Mouse (Mus musculus) adrenal gland, adult 18-20 months (tissue): Measurements from ENCODE around the gene Gm10775. TPM values are rescaled to one million over a fixed set of nuclear protein-coding genes. Genes with fewer than 3 reads are reported as not detected.

Source experiments
- DNase-seq, 2 experiments: peaks; one replicate each; pipeline ENCODE4 v3.0.0; 2021 to 2022; ENCODE audit warnings: low spot score in 2 of 2
- long read RNA-seq, 2 experiments: library from polyadenylated mRNA; stranded (forward); transcript quantifications; one replicate each; pipeline ENCODE4 v2.0.0; 2021
- total RNA-seq, 2 experiments: library from RNA; stranded (reverse); gene quantifications; 1 replicate in 1 of 2; 2 replicates in 1 of 2; pipeline ENCODE4 v1.2.3; 2021

Gene Gm10775
- not detected for total RNA-seq
- long read RNA-seq, experiment 1 = 0 reads
- long read RNA-seq, experiment 2 = 0 reads

DNA sequence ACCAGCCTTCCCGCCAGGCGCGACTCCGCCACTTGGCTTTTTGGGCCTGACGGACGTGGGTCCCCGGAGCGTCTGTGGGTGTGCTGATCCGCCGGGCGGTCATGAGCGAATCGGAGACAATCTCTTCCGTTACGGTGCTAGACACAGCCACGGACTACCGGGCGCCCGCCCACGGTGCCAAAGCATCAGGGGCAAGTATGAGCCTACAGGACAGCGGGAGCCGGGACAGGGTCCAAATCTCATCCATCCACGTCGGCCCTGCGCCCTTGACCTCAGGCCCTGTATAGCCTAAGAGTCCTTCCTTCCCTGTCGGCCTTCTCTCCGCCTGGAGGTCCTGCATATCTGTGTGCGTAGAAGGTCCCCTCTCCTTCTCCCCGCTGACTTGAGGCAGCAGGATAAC is at the start of gene Gm10775:
Gm10775 (plus strand) TSS at position 301 of the 400 bp plus-strand sequence.
- DNase-seq = no peak

DNA sequence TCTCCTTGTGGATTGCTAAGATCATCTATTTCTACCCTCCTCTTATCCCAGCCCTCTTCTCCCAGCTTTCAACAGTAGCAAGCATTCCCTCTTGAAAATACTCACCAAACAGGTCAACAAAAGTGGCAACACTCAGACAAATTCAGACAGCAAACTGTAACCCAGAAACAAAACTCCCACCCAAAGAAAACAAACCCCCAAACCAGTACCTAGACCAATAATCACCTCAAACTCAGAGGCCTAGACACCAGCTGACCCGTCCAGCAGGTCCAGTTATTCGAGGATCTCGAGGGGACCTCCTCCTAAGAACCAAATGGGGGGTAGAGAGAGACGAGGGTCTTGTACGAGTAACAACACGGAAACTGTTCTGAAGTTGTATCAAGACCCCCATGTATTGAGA is 33.4 kb upstream of the Gm10775 start:
- DNase-seq = no peak

- no peak for DNase-seq
These were observed 32.7 kb upstream of the Gm10775 start for GRCm38 (mm10) chr13:65226657-65227056.

DNA sequence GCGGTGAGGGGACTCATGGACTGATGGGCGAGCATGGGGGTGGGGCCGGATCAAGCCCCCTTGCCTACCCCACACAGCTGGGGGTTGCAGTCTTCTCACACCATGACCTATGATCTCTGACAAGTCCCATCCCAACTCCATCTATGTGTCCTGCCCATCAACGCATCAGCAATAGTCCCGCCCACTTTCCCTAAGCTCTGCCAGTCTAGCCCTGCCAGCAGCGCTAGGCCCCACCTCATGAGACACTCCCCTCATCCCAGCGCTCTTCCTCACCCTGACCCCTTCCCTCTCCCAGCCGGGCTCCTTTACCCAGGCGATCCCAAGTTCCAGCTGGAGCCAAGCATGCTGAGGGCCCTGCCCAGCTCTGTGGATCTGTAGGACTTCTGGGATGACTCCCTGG is 22.1 kb upstream of the Gm10775 start:
- DNase-seq = no peak

DNA sequence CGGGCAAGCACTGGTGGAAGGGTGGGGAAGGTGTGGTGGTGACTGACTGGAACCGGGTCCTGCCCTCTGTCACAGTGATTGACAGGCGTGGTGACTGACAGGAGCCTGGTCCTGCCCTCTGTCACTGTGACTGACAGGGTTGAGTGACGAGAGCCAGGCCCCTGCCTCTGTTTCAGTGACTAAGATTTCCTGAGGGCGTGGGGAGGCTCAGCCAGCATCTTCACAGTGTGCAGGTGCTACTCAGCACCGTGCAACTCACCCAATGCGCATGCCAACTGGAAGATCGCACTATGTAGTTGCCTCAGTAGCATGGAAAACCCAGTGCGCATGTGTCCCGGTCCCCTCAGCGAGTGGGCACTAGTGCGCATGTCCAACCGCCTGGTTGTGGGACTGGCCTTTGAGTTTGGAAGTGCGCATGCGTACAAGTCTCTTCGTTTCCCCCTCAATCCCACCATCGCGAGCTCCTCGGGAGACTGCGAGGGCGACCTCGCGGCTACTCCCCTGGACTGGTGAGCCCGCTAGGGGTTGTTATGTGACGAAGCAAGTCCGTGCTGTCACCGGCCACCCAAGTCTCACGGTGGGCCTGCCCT is 18.7 kb upstream of the Gm10775 start:
- peak; percentile 91 to 93 for DNase-seq

DNA sequence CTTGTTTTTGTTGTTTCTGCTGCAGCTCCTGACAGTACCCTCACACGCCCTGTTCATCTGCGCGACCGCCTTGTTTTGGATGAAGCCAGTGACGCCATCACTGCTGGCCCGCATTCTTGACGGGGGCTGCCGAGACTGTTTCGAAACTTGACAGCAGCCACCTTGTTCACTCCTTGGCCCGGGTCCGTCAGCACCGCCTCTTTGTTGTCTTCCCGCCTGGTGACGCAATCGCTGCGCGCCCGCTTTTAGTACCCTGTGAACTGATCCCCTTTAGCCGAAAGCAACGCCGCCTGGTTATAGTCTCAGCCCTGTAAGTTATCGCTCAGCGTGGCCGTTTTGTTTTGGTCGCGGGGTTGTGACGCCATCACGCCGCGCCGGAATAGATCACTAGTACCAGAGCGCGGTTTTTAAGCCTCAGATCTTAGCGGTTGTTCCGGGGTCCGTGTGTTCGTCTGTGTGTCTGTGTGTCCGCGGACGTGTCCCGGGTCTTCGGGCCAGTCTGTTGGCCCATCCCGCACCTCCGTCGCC is 18.2 kb upstream of the Gm10775 start:
- peak; percentile 93 to 94 for DNase-seq

DNA sequence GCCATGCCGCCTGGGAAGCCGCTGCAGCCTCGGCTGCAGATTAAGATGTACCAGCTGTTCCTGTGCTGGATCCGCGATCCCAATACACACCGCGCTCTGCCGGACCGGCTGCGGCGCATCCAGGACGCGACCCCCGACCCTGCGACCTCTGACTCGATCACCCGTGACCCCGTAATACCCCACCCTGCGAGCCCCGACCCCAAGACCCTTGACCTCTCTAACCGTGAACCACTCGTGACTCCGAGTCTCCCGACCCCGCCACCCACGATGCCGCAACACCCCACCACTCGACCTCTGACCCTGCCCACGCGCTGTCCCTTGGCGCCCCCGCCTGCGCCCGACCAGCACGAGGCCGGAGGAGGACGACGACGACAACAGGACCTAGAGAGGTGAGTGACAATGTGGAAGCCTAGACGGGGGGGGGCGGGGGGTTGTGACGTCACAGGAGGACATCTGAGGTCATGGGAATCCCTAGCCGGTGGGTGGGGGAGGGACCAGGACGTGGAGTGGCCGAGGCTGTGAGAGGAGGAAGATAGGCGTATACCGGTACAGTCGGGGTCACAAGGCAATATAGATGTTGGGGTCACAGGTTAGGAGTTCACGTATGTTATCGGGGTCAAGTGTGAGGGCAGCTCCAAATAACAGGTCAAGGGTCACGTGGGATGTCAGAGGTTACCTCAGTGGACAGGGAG is 17.6 kb upstream of the Gm10775 start:
- DNase-seq = no peak

DNA sequence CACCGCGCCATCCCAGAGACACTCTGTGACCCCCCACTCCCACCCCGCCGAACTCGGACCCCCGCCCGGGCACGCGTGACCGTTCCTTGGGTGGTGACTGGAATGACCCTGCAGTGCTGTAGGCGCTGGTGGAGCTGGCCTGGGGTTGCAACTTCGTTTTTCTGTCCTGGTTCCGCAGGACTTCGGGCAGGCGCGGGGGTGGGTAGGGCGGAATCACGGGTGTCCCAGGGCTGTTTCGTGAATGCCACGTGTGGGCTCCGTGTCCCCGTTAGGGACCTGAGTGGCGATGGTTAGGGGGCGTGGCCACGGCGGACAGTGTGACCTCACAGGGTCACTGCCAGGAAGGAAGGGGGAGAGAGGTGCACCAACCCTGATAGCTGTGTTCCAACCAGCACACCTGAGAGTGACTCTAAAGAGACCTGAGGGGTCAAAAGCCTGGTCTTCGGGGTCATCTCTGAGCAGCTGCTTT is 17.0 kb upstream of the Gm10775 start:
- no peak for DNase-seq

- DNase-seq = no peak
These were observed 16.1 kb upstream of the Gm10775 start for GRCm38 (mm10) chr13:65243273-65243672.

DNA sequence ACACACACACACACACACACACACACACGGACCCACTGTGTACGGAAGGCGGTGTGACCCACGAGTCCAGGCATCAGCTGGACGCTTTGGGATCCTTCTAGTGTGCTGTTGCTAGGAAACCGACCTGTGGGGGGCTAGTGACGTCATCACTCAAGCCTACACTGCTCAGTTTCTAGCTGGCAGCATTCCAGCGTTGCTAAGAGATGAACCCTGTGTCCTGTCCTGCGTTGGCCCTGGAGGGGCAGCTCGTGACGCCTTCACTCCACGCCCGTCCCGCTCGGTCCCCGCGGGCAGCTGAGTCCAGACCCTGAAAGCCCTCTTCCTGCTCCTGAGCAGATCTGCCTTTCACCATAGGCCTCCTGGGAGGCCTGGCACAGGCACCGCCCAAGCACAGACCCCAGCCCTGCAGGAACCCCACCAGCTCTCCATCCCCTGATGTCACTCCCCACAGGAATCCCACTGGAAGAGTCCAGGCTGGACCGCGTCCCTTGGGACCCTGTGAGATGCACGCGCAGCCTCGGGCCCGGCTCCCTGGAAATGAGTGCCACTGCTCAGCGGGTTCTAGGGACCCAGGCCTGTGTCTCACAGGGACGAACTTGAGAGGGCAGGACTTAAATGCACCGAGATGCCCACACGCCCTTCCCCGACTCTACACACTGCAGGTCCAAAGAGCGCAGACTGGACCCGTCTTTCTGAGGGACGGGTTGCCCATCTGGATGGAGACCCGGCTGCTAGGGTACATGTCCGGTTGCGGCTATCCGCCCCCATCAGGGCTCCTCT is 974 bp upstream of the Gm10775 start:
- no peak for DNase-seq

- no peak for DNase-seq
These were observed 2.7 kb downstream of the Gm10775 start for GRCm38 (mm10) chr13:65262086-65262485.

DNA sequence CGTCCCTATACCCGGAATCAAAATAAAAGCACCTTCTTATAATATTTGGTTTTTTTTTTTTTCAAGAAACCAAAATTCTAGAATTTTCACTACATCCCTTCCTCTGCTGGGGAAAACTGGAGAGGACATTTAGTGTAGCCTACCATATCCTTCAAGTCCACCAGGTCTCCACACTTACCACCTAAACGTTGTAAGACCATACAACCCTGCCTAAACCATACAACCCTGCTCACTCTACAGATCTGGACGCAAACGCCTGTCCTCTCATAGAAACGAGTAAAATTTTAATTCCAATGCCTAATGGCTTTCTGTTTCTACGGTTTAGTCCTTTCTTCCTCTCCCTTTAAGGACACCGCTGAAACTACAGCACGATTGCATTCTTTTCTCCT is 18.6 kb downstream of the Gm10775 start:
- no peak for DNase-seq

DNA sequence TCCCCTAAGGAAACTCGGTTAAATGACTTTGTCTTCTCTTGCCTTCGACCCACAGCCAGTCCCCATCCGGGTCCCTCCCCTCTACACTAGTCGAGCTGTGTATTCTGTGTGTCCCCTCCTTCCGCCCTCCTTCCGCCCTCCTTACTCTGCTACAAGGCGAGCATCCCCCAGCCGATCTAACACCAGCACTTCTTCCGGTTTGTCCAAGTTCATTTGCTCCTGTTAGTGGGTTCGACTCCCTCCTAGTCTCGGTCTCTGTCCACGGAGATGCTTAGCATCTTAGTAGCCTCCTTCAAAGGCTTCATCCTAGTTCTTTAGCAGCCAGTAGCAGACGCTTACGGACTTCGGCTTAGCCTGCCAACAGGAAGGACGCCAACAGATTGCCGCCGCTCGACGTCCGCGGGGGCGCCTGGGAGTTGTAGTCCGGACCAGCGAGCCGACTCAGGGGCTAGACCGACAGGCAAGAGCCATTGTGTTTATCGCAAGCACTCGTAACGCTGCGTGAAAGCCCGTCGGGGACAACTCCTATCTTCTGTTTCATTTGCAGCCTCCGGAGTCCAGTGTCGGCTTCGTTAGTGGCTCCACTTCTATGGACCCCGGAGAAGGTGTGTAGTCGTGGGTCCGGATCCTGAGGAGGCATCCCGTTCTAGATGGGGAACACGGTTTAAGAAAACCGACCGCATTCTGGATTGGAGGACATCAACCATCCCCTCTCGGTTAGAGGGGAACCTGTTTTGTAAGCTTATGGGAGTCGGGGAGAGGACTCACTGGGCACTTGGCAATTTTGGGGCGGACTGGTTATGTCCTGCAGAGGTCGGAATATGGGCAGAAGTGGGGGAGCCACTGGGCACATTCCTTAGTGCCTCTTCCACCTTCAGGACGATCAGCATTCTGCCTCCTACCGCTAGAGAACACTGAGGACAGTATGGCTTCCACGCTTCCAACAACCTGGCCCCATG is 19.3 kb downstream of the Gm10775 start, which contains the start of gene Zfp369:
Zfp369 (plus strand) TSS at position 432 of the 959 bp plus-strand sequence.
- DNase-seq = peak; percentile 87 to 90

GRCm38 (mm10) chr13:65286771-65287170 is 27.4 kb downstream of the Gm10775 start:
- DNase-seq = no peak

GRCm38 (mm10) chr13:65296354-65296753 is 37.0 kb downstream of the Gm10775 start:
- DNase-seq = no peak

Other genes starting within 250 kb of the Gm10775 start
- gene Spata31d1c, start 226.5 kb upstream of the Gm10775 start, total RNA-seq = not detected
- gene Prss47, start 206.8 kb upstream of the Gm10775 start, total RNA-seq = not detected
- gene Mfsd14b, start 146.6 kb upstream of the Gm10775 start, total RNA-seq = 10 to 100 TPM; 33.9 to 46.3 TPM
- not detected for gene Olfr465-ps1, start 121.5 kb upstream of the Gm10775 start, total RNA-seq
- not detected for gene Olfr466, start 109.3 kb upstream of the Gm10775 start, total RNA-seq
- gene Nlrp4f, start 53.6 kb upstream of the Gm10775 start, total RNA-seq = under 1 TPM in 1 of 2 experiments, not detected in 1; 0.20 TPM
- gene Zfp369, start 19.3 kb downstream of the Gm10775 start, total RNA-seq = 10 to 100 TPM; 21.8 to 23.9 TPM